Mouse (Mus musculus) heart, postnatal 0 days (tissue): ENCODE data around the gene Ick. TPM values are rescaled to one million over a fixed set of nuclear protein-coding genes. Genes with fewer than 3 reads are reported as not detected.

Experiments
- ATAC-seq: fragments of 200-750 bp; cut with Nextera tagmentation; 2 replicates; pipeline ENCODE4 v1.8.0; 2017; ENCODE audit warnings: low read depth, moderate number of reproducible peaks, moderate library complexity; ENCODE audit not compliant: insufficient read depth
- DNase-seq: peaks from one replicate; pipeline ENCODE4 v3.0.0-alpha.2; 2016; ENCODE audit warnings: low spot score
- H3K27ac ChIP-seq: fragments of 300-500 bp; sonication (generic); 2 replicates; pipeline ENCODE4 v1.5.1; 2014; ENCODE audit warnings: low read depth, mild to moderate bottlenecking
- H3K27me3 ChIP-seq: fragments of 300-500 bp; sonication (generic); 2 replicates; pipeline ENCODE4 v1.6.1; 2014; ENCODE audit warnings: low read length, mixed read lengths; ENCODE audit not compliant: control insufficient read depth, insufficient read depth
- H3K36me3 ChIP-seq: fragments of 300-500 bp; sonication (generic); replicated peaks from 2 replicates; pipeline ENCODE4 v1.6.1; 2014; ENCODE audit warnings: low read length, mixed read lengths; ENCODE audit not compliant: control insufficient read depth, insufficient read depth
- H3K4me1 ChIP-seq: fragments of 300-500 bp; sonication (generic); 2 replicates; pipeline ENCODE4 v1.6.1; 2014; ENCODE audit warnings: antibody characterized with exemption; ENCODE audit not compliant: control insufficient read depth, insufficient read depth
- H3K4me2 ChIP-seq: fragments of 300-500 bp; sonication (generic); 2 replicates; pipeline ENCODE4 v1.6.1; 2014; ENCODE audit warnings: low read depth, mild to moderate bottlenecking, low read length, moderate library complexity
- H3K4me3 ChIP-seq: fragments of 300-500 bp; sonication (generic); 2 replicates; pipeline ENCODE4 v1.5.1; 2014; ENCODE audit warnings: low read depth, low read length
- H3K9ac ChIP-seq: fragments of 300-500 bp; sonication (generic); replicated peaks from 2 replicates; pipeline ENCODE4 v1.6.1; 2014; ENCODE audit warnings: low read depth, low read length, mixed read lengths
- H3K9me3 ChIP-seq: fragments of 300-500 bp; sonication (generic); replicated peaks from 2 replicates; pipeline ENCODE4 v1.6.1; 2016; ENCODE audit warnings: low read length; ENCODE audit not compliant: control insufficient read depth
- CTCF ChIP-seq: IDR thresholded peaks from 2 replicates; pipeline ENCODE4 v1.5.1; 2016; ENCODE audit warnings: antibody characterized with exemption, control low read depth, low read depth
- EP300 ChIP-seq: IDR thresholded peaks from 2 replicates; pipeline ENCODE4 v1.6.1; 2016; ENCODE audit warnings: antibody characterized with exemption, low read depth
- WGBS: fragments of 180-500 bp; shearing (Covaris S2); extraction: QIAGEN DNeasy Blood & Tissue Kit; methylation state at CpG from one replicate; pipeline ENCODE4 v1.1.7; 2014; 5-methylcytosine and 5-hydroxymethylcytosine counted together
- polyA plus RNA-seq: library from polyadenylated mRNA; unstranded; fragments of >200 nt; fragmentation: Nextera tagmentation; extraction: Ambion mirVana; gene quantifications from 2 replicates; pipeline ENCODE4 v1.2.1, GENCODE M21; 2015
- total RNA-seq: library from RNA; depleted of rRNA; stranded (reverse); fragments of >200 nt; gene quantifications from 2 replicates; pipeline ENCODE4 v1.2.3, GENCODE M21; 2014; ENCODE audit warnings: low replicate concordance

The Ick gene
- total and polyA plus RNA-seq, 2 experiments from 2014 or later: 11.4 to 13.8 TPM

DNA sequence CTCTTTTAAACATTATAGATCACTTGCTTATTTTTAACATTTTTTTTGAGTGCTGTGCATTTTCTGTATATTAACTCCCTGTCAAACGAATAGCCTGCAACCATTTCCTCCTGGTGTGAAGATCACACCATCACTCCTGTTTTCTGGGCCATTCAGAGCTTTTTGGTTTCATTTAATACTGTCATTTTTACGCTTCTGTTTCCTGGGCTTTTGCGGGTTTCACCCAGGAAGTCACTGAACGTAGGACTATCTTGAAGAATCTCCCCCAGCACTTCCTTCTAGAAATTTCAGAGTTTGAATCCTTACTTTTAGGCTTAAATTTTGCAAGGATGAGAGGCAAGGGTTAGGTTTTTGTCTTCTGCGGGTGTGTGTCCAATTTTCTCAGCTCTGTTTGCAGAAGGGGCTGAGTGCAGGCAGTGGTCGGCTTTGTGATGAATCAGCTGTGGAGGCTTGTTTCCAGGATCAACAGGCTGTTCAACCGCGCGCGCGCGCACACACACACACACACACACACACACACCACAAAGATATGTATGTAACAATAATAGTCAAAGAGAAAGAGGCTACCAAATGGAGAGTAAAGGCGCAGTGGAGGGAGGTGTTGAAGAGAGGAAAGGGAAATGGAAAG lies 35.2 kb upstream of the Ick start:
- Histone ChIP-seq H3K27me3 (no peaks in the 10 kb centered on the region), H3K36me3 (no peaks in the 10 kb centered on the region; the same call in 1 of the 2 replicates), H3K4me2 (no peak overlapping the region), H3K4me3 (no peak overlapping the region), H3K9ac (no peak overlapping the region), H3K27ac (no peak overlapping the region), H3K9me3 (no peaks in the 10 kb centered on the region), H3K4me1 (no peaks in the 10 kb centered on the region)
- no peak for TF ChIP-seq EP300
- no peak for TF ChIP-seq CTCF
- WGBS: 77% methylated on average over 13 of the region's 13 CpGs
- ATAC-seq (no peak), DNase-seq (no peak)

DNA sequence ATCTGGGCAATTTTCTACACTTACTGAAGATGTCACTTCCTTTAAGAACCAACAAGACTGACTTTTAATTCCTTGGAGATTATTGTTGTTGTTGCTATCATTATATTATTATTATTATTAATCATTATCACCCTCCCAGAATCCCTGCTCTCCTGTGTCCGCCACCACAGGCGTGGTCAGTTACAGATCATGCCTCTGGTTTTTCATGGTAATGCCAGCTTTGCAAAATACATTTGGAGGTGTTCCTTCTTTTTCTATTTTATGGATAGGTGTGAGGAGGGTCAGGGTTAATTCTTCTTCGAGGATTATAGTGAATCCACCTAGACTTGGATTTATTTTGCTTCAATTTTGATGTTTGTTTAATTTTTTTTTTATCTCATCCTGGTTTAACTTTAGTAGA lies 33.7 kb upstream of the Ick start:
- H3K9ac ChIP-seq: no peak overlapping the region
- no peak overlapping the region for H3K4me3 ChIP-seq
- no peaks in the 10 kb centered on the region for H3K4me1 ChIP-seq
- H3K36me3 ChIP-seq: no peaks in the 10 kb centered on the region; the same call in 1 of the 2 replicates
- no peak overlapping the region for H3K27ac ChIP-seq
- no peaks in the 10 kb centered on the region for H3K9me3 ChIP-seq
- no peak for TF ChIP-seq CTCF
- no peak for TF ChIP-seq EP300
- ATAC-seq (no peak), DNase-seq (no peak)
- H3K4me2 ChIP-seq: no peak overlapping the region
- 84% methylated on average over 3 of the region's 3 CpGs for WGBS
- H3K27me3 ChIP-seq: no peaks in the 10 kb centered on the region

DNA sequence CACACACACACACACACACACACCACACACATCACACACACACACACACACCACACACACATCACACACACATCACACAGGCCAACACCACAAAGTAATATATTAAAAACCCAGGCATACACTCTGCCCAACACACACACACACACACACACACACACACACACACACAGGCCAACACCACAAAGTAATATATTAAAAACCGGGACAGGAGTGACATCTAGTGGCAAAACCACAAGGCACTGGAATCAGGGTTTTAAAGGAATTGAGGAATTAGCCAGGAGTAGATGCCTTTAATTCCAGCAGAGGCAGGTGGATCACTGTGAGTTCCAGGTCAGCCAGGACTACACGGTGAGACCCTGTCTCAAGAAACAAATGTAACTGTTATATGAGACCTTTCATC lies 30.8 kb upstream of the Ick start:
- no peaks in the 10 kb centered on the region for H3K27me3 ChIP-seq
- H3K9ac ChIP-seq: no peak overlapping the region
- no peak overlapping the region for H3K27ac ChIP-seq
- TF ChIP-seq EP300 (no peak), CTCF (peak; percentile 51)
- no peak for DNase-seq
- H3K4me1 ChIP-seq: no peaks in the 10 kb centered on the region
- H3K4me2 ChIP-seq: no peak overlapping the region
- H3K9me3 ChIP-seq: no peaks in the 10 kb centered on the region
- 20% methylated on average over 2 of the region's 2 CpGs for WGBS
- no peak overlapping the region for H3K4me3 ChIP-seq
- ATAC-seq: no peak
- peaks cover 16% of the 10 kb centered on the region for H3K36me3 ChIP-seq

DNA sequence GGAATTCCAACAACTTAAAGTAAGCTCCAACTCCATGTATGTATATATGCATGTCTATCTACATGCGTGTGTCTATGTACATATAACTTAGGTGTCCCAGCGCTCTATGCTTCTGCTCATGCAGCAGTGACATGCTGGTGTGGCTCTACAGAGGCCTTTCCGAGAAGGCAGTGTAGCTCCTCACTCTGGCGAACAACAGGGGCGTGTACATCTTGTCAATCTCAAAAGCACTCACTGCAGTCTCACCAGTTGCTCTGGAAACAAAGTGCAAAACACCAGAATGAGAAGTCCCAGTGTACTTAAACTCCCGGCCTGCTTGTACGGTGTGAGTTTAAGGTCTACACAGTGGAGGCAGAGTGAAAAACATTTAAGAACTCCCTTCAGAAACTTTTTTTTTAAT lies 27.2 kb upstream of the Ick start:
- ATAC-seq (no peak), DNase-seq (no peak)
- no peak for TF ChIP-seq EP300
- no peak for TF ChIP-seq CTCF
- Histone ChIP-seq H3K4me1 (no peaks in the 10 kb centered on the region), H3K9ac (no peak overlapping the region), H3K27me3 (no peaks in the 10 kb centered on the region), H3K4me2 (no peak overlapping the region), H3K36me3 (peaks cover 52% of the 10 kb centered on the region), H3K27ac (no peak overlapping the region), H3K9me3 (no peaks in the 10 kb centered on the region), H3K4me3 (no peak overlapping the region)
- WGBS: 73% methylated on average over 7 of the region's 7 CpGs

DNA sequence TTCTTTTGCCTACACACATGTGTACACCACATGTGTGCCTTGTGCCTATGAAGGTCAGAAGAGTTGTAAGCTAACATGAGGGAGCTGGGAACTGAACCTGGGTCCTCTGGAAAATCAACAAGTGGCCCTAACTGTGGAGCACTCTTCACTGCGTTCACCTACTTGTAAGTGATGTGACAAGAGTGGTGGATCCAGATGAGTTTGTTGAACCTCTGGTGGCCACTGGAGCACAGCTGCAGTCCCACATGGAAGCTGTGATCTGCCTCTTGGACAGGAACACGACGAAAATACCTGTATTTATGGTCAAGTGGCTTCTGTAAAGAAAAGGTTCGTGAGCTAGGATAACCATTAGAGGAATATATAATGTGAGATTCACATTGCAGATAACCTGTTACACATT lies 24.7 kb upstream of the Ick start:
- peaks cover 61% of the 10 kb centered on the region for H3K36me3 ChIP-seq
- H3K27me3 ChIP-seq: no peaks in the 10 kb centered on the region
- WGBS: 89% methylated on average over 4 of the region's 4 CpGs
- no peak overlapping the region for H3K4me2 ChIP-seq
- H3K9ac ChIP-seq: no peak overlapping the region
- H3K27ac ChIP-seq: no peak overlapping the region
- TF ChIP-seq CTCF (no peak), EP300 (no peak)
- no peaks in the 10 kb centered on the region for H3K9me3 ChIP-seq
- peaks cover 12% of the 10 kb centered on the region; the same call in 1 of the 2 replicates for H3K4me1 ChIP-seq
- no peak for DNase-seq
- no peak overlapping the region for H3K4me3 ChIP-seq
- no peak for ATAC-seq

DNA sequence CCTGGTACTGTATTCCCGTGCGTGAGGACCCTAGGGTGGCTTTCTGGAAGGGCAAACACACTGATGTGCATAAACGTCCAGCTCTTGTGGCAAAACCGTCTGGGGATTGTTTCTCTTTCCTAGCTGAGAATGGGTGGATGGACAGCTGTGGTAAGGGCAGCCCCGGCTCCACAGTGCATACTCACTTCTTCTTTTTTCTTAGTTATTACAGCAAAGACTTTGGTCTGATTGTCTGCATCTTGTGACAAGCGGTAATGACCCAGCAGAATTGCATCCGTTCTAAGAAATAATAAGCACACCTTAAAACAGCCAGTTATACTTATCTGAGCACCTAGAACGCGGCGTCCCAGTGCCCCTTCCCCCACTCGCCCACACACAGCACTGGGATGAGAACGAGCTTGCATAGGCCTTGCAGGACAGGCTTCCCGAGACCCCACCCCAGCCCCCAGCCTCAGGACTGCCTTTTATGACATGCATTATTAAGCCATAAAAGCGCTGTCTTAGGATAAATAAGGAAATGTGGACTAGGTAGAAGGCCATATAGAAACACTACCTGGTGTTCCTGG lies 23.2 kb upstream of the Ick start:
- no peak overlapping the region for H3K4me3 ChIP-seq
- TF ChIP-seq CTCF (no peak), EP300 (no peak)
- H3K27ac ChIP-seq: no peak overlapping the region
- 87% methylated on average over 14 of the region's 14 CpGs for WGBS
- H3K9ac ChIP-seq: no peak overlapping the region
- DNase-seq (no peak), ATAC-seq (no peak)
- H3K4me1 ChIP-seq: peaks cover 17% of the 10 kb centered on the region; the same call in 1 of the 2 replicates
- no peak overlapping the region for H3K4me2 ChIP-seq
- peaks cover 63% of the 10 kb centered on the region for H3K36me3 ChIP-seq
- no peaks in the 10 kb centered on the region for H3K27me3 ChIP-seq
- H3K9me3 ChIP-seq: no peaks in the 10 kb centered on the region
